15 mouse cellular contexts compared by ENCODE assay signal in genomic region chr1:35749603-35750002, GRCm38 (mm10).
A peak's percentile ranks its signal among the peaks of the same experiment; 100 is the strongest.
DNase-seq lines count a peak whose midpoint lies in the region; ATAC-seq and TF ChIP-seq lines count a peak whose summit lies in the region.
"Had no signal": no experiment of that assay in that cellular context is flagged by ENCODE, and none has a peak within 500 bp of the region (broad histone marks: within the 10 kb centered on the region; RNA-seq: fewer than 3 reads in every experiment).

No protein-coding gene starts in this region.

- no peak overlapping the region for H3K27ac ChIP-seq in forebrain, postnatal 0 days (ENCODE audit: low read depth, low read length)
- H3K27ac ChIP-seq in kidney, embryonic 14.5 days (ENCODE audit: low read depth, low read length), result no peak overlapping the region
- H3K27ac ChIP-seq: heart, embryonic 15.5 days; hindbrain, embryonic 15.5 days; limb, embryonic 15.5 days; neural tube, embryonic 15.5 days had no signal

- peak; percentile 5 to 12 for DNase-seq in cerebellum, adult 18-20 months
- no peak for DNase-seq in cerebellum, adult 8-10 months
- DNase-seq in layer of hippocampus, adult 11-12 months (ENCODE audit: low spot score), result peak; percentile 21
- no peak for DNase-seq in layer of hippocampus, postnatal 25 days (ENCODE audit: extremely low spot score in 1 of 2, low spot score in 1 of 2)
- peak; percentile 37 for DNase-seq in adrenal gland, postnatal 25 days
- peak; percentile 73 for DNase-seq in forebrain, postnatal 0 days
- DNase-seq in spleen, postnatal 10 days (ENCODE audit: low spot score in 2 of 2), result no peak
- DNase-seq: gastrocnemius, postnatal 10 days; kidney, adult 9 months; lung, embryonic 14.5 days had no signal

- no peak overlapping the region for H3K4me2 ChIP-seq in forebrain, postnatal 0 days (ENCODE audit: low read depth)
- no peak overlapping the region for H3K4me2 ChIP-seq in kidney, embryonic 14.5 days (replicated peaks; ENCODE audit: low read depth, low read length)
- H3K4me2 ChIP-seq: heart, embryonic 15.5 days; hindbrain, embryonic 15.5 days; limb, embryonic 15.5 days; lung, embryonic 14.5 days; neural tube, embryonic 15.5 days had no signal

- peak; percentile 80 for ATAC-seq in forebrain, postnatal 0 days
- no peak for ATAC-seq in kidney, embryonic 14.5 days (ENCODE audit: low FRiP score, low TSS enrichment)

- TF ChIP-seq CTCF in forebrain, postnatal 0 days (IDR thresholded peaks at IDR 0.05; ENCODE audit: low read depth), result no peak

- H3K27me3 ChIP-seq in forebrain, postnatal 0 days (ENCODE audit: insufficient read depth, low read length), result no peaks in the 10 kb centered on the region
- no peaks in the 10 kb centered on the region for H3K27me3 ChIP-seq in kidney, embryonic 14.5 days (ENCODE audit: control insufficient read depth, insufficient read depth, low read length)
- H3K27me3 ChIP-seq: heart, embryonic 15.5 days; hindbrain, embryonic 15.5 days; limb, embryonic 15.5 days; neural tube, embryonic 15.5 days had no signal

- H3K9me3 ChIP-seq in forebrain, postnatal 0 days (ENCODE audit: low read length), result no peaks in the 10 kb centered on the region
- no peaks in the 10 kb centered on the region for H3K9me3 ChIP-seq in kidney, embryonic 14.5 days (ENCODE audit: control insufficient read depth, low read length)
- H3K9me3 ChIP-seq: heart, embryonic 15.5 days; hindbrain, embryonic 15.5 days; limb, embryonic 15.5 days; neural tube, embryonic 15.5 days had no signal

- no peaks in the 10 kb centered on the region for H3K36me3 ChIP-seq in forebrain, postnatal 0 days (ENCODE audit: insufficient read depth)
- H3K36me3 ChIP-seq in kidney, embryonic 14.5 days (ENCODE audit: control insufficient read depth, insufficient read depth, low read length), result no peaks in the 10 kb centered on the region
- H3K36me3 ChIP-seq: heart, embryonic 15.5 days; hindbrain, embryonic 15.5 days; limb, embryonic 15.5 days; neural tube, embryonic 15.5 days had no signal

- H3K4me3 ChIP-seq in forebrain, postnatal 0 days (ENCODE audit: low read depth, low read length), result no peak overlapping the region
- no peak overlapping the region for H3K4me3 ChIP-seq in kidney, embryonic 14.5 days (ENCODE audit: low read length)
- H3K4me3 ChIP-seq: heart, embryonic 15.5 days; hindbrain, embryonic 15.5 days; limb, embryonic 15.5 days; neural tube, embryonic 15.5 days had no signal

- 56% methylated on average over 7 of the region's 7 CpGs for WGBS in forebrain, postnatal 0 days
- WGBS in kidney, embryonic 14.5 days, result 94% methylated on average over 7 of the region's 7 CpGs

- H3K4me1 ChIP-seq in forebrain, postnatal 0 days (ENCODE audit: insufficient read depth), result no peaks in the 10 kb centered on the region
- H3K4me1 ChIP-seq in kidney, embryonic 14.5 days (ENCODE audit: control insufficient read depth, insufficient read depth, low read length), result no peaks in the 10 kb centered on the region
- H3K4me1 ChIP-seq: hindbrain, embryonic 15.5 days; limb, embryonic 15.5 days; neural tube, embryonic 15.5 days had no signal

- no peak overlapping the region for H3K9ac ChIP-seq in forebrain, postnatal 0 days
- H3K9ac ChIP-seq in kidney, embryonic 14.5 days (ENCODE audit: low read depth, low read length), result no peak overlapping the region
- H3K9ac ChIP-seq: heart, embryonic 15.5 days; hindbrain, embryonic 15.5 days; limb, embryonic 15.5 days; lung, embryonic 14.5 days; neural tube, embryonic 15.5 days had no signal

Comparison
In these comparisons a context has a peak if more than half of its experiments do, and no peak if none do; other contexts are left out.
1. DNase-seq: peak in cerebellum, adult 18-20 months (2 of 2), layer of hippocampus, adult 11-12 months (single experiment), adrenal gland, postnatal 25 days (single experiment) and forebrain, postnatal 0 days (single experiment); none in cerebellum, adult 8-10 months (single experiment), layer of hippocampus, postnatal 25 days (0 of 2) and spleen, postnatal 10 days (0 of 2).